Mouse (Mus musculus) adrenal gland, postnatal 10 days (tissue): ENCODE results near the gene Efl1. TPM values are rescaled to one million over a fixed set of nuclear protein-coding genes. Genes with fewer than 3 reads are reported as not detected.
A peak's percentile ranks its signal among the peaks of the same experiment; 100 is the strongest.

Source experiments
- DNase-seq: peaks from one replicate; pipeline ENCODE4 v3.0.0; 2021; ENCODE audit warnings: mixed read lengths
- long read RNA-seq, 2 experiments: library from polyadenylated mRNA; stranded (forward); transcript quantifications; one replicate each; pipeline ENCODE4 v2.0.0; 2021
- total RNA-seq, 2 experiments: library from RNA; stranded (reverse); gene quantifications; 2 replicates each; pipeline ENCODE4 v1.2.3; 2021

The Efl1 gene
- total RNA-seq = 10 to 100 TPM; 18.7 to 19.7 TPM
- long read RNA-seq, experiment 1, partial matches to known transcripts = 11 of 18 reads
- long read RNA-seq, experiment 1, other reads (novel, unspliced or antisense) = 4 of 18 reads
- long read RNA-seq, experiment 2, partial matches to known transcripts = 0 of 4 reads
- long read RNA-seq, experiment 2, other reads (novel, unspliced or antisense) = 2 of 4 reads

DNA sequence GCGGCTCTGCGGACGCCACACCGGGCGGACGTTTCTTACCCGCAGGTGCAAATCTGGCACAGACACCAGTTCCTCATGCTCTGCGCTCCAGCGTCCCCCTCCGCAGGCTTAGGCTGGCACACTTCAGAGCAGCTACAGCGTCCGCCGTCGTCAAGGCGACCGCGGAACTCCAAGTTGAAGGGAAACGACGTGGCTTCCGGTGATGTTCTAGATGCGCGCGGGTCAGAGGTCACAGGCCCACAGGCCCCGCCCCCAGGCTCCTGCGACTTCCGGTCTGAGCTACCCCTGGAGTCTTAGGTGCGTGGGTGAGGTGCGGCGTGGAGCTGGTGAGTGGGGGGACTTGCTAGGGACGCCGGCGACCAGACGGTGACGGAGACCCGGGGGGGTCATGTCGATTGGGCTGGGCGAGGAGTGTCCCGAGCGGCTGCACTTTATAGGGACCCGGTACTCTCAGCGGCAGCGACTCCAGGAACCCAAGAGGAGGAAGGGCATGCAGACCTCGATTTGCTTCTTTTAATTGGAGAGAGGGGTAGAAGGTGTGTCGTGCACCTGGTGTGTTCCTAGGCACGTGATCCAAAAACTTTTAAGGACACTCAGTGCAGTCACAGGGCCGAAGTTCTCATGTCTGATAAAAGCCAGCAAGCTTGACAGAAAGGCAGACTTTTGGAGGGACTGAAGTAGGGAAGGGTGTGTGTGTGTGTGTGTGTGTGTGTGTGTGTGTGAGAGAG lies at the start of gene Efl1, which contains the start of gene Saxo2:
TSS of gene Efl1 (plus strand) at position 262 of the 728 bp plus-strand sequence.
TSS of gene Saxo2 (minus strand) at position 176 of the 728 bp plus-strand sequence.
- DNase-seq = peak; percentile 97

DNA sequence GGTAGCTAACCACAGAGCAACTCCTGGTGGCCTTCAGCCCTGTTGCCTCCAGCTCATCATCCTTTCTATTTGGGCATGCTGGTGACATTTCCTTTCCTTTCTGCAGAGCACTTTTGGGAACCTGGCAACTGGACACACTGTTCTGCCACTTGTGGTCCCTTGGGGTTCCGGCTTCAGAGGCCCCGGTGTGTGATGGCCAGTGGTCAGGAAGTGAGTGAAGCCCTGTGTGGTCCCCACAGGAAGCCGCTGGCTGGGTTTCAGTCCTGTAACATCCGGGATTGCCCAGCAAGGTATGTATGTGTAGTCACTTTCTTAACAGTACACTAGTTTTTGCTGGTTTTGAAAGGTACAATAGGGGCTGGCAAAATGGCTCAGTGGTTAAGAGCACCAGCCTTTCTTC lies 46.4 kb upstream of the Efl1 start:
- no peak for DNase-seq

DNA sequence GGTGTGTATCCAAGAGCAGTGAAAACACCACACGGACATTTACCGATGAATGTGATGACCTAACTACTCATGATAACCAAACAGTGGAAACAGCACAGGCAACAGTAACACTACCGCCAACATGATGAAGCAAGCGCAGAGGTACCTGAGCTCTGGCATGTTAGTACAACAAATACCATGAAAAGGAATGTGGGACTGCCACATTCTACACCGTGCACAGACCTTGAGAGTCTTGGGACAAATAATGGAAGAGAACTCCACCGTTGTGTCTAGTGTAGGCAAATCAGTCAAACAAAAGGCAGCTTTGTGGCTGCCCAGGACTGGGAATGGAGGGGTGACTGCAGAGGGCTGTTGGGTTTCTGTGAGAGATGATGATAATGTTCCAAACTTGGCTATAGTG lies 43.0 kb upstream of the Efl1 start:
- no peak for DNase-seq

DNA sequence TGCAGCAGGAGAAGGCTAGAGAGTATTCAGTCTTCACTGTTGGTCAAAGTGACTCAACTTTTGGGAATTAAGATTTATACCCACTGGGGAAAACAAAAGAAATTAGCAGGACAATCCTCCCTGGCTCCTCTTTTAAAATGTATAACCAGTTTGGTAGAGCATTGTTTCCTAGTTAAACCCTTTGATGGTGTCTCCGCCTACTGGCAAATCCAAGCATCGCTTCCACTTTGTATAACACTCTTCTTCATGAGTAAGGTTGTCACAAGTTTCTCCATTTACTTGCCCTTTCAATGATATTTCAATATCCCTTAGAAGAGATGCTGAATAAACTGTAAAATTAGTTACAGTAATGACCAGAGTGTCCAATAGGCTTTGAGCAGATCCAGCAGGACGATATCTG lies 38.8 kb upstream of the Efl1 start:
- peak; percentile 19 for DNase-seq

GRCm38 (mm10) chr7:82625342-82625741 lies 23.1 kb upstream of the Efl1 start:
- peak; percentile 84 for DNase-seq

DNA sequence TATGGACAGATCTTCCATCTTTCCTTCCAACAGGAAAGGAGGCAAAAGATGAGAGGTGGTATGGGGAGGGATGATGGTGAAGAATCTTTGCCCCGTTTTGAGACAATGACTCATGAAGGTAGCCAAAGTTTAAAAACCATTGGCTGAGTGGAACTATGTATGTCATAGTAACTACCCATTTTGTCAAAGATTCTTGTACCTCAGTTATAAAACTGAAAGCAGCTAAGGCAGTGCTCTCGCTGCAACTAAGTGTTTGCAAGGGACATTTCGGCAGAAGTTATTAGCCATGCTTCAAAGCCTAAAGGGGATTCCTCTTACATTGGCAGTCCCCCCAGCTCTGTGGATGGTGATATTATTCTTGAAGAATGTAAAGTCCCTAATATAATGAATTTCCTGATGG lies 1.2 kb upstream of the Efl1 start:
- no peak for DNase-seq

DNA sequence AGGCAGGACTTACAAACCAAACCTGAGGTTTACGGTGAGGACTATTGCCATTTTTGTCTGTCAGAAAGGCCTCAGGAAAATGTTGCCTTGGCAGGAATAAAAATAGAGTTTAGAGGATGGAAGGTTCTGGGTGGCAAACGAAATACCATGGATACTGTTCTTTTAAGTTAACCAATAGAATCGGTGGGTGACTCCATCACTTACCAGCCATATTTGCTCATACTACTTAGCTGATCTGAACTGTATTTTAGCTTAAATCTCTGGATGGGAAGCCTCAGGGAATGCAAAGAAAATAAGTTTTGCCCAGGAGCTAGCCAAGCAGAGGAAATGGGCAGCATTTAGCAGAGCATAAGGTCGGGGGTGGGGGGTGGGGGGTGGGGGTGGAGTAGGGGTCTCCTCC lies 505 bp upstream of the Efl1 start:
- no peak for DNase-seq

DNA sequence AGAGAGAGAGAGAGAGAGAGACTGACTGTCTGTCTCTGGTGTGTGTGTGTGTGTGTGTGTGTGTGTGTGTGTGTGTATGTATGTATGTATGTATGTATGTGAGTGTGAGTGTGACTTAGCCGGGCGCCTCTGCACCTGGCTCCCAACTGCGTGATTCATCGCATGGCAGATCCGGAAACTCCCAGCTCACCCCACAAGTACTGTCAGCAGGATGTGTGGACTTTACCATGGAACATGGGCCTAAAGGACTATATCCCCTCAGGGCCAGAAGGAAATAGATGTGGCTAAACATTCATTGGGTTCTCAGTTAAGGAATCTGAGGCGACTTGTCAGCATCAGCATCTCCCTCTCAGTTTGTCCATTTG lies 649 bp downstream of the Efl1 start:
- peak; percentile 6 for DNase-seq

GRCm38 (mm10) chr7:82664604-82665003 lies 16.2 kb downstream of the Efl1 start:
- no peak for DNase-seq

- DNase-seq = no peak
These were observed 27.6 kb downstream of the Efl1 start for GRCm38 (mm10) chr7:82676001-82676400.

GRCm38 (mm10) chr7:82676834-82677233 lies 28.4 kb downstream of the Efl1 start:
- DNase-seq = no peak

DNA sequence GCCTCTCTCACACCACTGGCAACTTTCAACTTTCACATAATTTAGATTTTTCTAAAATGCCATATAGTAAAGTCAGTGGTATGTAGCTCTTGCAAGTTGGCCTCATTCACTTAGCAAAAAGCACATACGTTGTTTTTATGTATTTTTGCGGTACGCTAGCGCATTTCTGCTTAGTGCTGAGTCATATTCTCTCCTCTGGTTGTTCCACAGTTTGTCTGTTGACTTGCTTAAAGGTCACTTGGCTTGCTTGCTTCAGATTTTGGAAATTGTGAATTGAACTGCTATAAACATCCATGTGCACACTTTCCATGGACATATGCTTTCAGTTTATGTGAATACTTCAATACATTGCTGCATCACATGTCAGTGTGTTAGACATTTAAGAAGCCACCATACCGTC lies 31.5 kb downstream of the Efl1 start:
- DNase-seq = no peak

DNA sequence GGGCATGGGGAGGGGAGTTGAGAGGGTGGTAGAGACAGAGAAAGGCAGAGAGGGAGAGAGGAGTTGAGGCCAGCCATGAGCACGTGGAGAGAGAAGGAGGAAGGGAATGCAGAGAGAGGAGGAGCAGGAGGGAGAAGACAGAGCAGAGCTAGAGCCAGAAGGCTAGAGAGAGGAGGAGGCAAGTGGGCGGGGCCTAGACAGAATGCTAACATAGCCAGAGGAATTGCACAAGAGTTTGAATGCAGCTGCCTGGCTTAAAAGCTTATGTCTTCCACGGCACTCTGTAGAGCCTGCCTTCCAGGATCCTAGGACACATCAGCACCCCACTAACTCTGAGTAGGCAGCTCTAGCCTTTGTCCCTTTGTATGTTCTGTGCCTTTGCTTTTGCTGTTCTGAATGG lies 40.3 kb downstream of the Efl1 start:
- DNase-seq = peak; percentile 61

GRCm38 (mm10) chr7:82691021-82691738 lies 42.8 kb downstream of the Efl1 start:
- no peak for DNase-seq

DNA sequence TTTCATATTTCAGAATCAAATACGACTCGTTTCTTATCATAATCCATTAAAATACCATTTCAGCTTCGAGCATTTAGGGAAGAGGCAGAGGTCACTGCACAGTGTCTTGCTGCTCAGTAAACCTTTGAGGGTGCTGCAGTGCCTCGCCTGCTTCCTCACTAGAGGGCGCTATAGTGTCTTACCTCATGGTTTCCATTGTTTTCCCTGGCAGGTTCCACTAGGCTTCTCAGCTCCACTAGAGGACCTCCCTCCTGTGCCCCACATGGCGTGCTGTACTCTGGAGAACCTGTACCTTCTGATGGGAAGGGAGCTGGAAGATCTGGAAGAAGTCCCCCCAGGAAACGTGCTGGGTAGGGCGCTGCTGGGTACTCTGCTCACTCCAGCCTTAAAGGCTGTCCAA lies 49.3 kb downstream of the Efl1 start:
- DNase-seq = no peak

DNA sequence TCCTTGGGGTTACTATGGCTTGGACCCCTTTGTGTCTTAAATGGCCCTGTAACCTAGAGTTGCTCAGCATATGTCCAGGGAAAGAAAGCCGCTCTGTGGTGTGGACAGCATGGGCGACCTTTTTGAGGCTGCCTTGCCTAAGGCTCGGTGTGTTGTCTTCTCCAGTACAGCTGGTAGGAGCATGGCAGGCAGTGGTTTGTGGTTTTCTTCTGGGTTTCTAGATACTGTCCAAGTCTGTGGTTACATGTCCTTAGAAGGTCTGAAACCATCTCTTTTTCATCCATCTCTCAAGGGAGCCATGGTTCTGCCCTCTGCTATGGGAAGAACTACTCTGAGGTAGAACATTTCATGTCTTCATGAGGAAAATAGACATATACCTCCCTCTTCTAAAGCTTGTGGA lies 50.6 kb downstream of the Efl1 start:
- no peak for DNase-seq

DNA sequence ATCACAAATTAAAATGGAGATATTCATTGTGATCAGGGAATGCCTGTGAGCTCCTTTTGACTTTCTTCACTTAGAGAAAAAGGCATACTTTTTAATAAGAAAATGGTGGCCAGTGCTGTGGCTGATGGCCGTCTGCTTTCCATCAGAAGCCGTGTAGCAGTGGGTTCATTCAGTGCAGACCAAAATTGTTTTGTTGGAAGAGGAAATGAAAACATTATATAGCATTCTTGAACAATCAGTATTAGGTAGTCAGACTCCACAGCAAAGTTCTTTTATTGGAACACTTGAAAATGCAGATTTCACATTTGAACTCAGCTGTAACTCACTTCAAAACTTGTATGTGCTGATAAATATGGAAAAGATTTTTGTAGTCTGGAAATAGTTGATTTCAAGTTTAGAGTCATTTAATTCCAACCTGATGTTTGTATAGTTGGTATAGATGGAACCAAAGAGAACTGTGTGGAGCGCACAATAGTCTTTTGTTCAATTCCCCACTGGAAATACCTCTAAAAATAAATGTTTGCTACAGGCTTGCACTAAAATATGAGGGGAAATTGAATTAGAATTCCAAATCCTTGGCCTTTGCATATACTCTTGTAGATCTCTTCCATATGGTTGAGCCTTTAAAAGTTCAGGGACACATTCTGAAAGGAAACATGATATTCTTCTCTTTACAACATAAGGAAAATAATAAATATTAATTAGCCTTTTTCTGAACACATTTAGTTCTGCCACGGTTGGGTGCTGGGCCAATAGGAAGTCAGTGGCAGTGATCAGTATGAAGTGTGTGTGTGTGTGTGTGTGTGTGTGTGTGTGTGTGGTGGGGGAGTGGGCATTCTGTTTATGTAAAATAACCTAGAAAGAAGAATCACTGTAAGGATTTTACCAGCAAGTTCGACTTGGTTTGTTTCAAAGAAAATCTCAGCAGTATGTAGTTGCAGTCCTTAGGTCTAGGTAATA lies 54.2 kb downstream of the Efl1 start:
- DNase-seq = no peak

DNA sequence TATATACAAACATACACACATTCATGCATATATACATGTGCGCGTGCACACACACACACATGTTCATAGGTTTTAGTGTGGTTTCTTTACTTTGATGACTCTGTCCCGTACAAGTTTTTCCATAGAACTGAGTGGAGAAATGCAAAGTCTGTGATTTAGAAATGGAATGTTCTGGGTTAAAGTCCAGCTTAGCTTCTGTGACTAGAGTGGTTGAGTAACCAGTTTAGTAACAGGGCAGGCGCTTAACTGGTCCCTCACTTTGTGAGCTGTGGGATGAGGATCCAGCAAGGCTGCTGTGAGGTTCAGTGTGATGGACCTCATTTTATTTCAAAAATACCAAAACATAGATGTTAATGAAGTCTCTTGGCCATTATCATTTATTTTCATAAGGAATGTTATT lies 60.8 kb downstream of the Efl1 start:
- no peak for DNase-seq

- peak; percentile 40 for DNase-seq
These were observed 66.9 kb downstream of the Efl1 start for GRCm38 (mm10) chr7:82715210-82715911.

DNA sequence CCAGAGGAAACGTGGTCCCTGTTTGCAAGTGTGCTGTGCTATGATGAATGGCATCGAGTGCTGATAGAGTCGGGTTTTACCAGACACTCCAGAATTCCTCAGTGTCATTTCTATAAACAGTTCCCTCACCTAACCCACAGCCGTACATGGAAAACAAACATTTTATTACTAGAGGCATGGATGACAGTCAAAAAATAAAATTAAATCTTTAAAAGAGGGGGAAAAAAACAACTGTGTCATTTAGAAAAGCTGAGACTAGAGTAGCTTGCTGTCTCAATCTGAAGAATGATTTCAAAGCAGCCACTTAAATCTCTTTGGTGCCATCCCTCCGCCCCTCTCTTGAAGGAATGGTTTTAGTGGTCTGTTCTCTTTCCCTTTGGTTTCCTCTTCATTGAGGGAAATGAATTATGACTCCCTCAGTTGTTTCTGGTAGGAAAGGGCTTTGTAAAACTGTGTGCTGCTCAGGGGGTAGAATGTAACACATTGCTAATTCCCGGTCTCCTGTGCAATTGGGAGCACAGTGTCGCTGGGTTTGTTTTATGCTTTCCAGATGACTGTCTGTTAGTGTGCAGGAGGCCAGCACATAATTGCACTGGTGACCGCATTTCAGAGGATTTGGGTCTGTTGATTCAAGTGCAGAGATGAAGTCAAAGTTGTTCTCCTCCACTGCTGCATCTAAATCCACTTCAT lies 67.6 kb downstream of the Efl1 start:
- no peak for DNase-seq

DNA sequence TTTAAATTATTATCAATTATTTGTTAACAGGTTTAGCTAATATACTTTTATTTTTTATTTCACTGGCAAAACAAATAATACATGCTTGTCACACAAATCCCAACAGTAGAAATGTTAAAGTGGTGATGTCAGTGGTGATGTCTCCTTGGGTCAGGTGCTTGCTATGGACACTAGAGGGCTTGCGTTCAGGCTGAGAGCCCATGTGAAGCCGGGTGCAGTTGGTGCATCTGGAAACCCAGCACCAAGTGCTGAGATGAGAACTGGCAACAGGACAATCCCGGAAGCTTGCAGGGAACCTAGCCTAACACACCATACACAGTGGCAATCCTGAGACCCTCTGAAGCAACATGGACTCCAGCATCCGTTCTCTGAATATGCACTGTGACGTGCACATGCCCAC lies 70.9 kb downstream of the Efl1 start:
- peak; percentile 31 for DNase-seq
